Mouse (Mus musculus): Measurements from ENCODE around the gene Rcn1. TPM values are rescaled to one million over a fixed set of nuclear protein-coding genes. Genes with fewer than 3 reads are reported as not detected.

Rcn1 gene
- total RNA-seq (2021), result 10 to 100 TPM; 47.1 to 53.3 TPM

- peak; percentile 13 to 86 for DNase-seq (ENCODE audit: extremely low spot score in 1 of 2, low spot score in 2 of 2)
- intact Hi-C loops (cut with DNase I), result no loop called here
These were observed at the start of gene Rcn1 for GRCm38 (mm10) chr2:105399085-105399891. Rcn1 (minus strand) TSS chr2:105399319.

- peak in 1 of 2 experiments; percentile 25 for DNase-seq (ENCODE audit: extremely low spot score in 1 of 2, low spot score in 2 of 2)
- intact Hi-C loops (cut with DNase I), result no loop called here
These were observed 45.0 kb upstream of the Rcn1 start for GRCm38 (mm10) chr2:105444072-105444471.

GRCm38 (mm10) chr2:105439022-105439421 lies 39.9 kb upstream of the Rcn1 start:
- intact Hi-C loops (cut with DNase I), result no loop called here
- no peak for DNase-seq (ENCODE audit: extremely low spot score in 1 of 2, low spot score in 2 of 2)

GRCm38 (mm10) chr2:105438525-105438924 lies 39.4 kb upstream of the Rcn1 start:
- intact Hi-C loops (cut with DNase I), result no loop called here
- no peak for DNase-seq (ENCODE audit: extremely low spot score in 1 of 2, low spot score in 2 of 2)

- intact Hi-C loops (cut with DNase I), result no loop called here
- DNase-seq (ENCODE audit: extremely low spot score in 1 of 2, low spot score in 2 of 2), result no peak
These were observed 33.8 kb upstream of the Rcn1 start for GRCm38 (mm10) chr2:105432927-105433326.

- intact Hi-C loops (cut with DNase I), result no loop called here
These were observed 31.3 kb upstream of the Rcn1 start for GRCm38 (mm10) chr2:105430373-105430772.

GRCm38 (mm10) chr2:105429899-105430298 lies 30.8 kb upstream of the Rcn1 start:
- no peak for DNase-seq (ENCODE audit: extremely low spot score in 1 of 2, low spot score in 2 of 2)
- intact Hi-C loops (cut with DNase I), result loop anchor here (2.0 to 10.0 kb wide), 2 partner anchors 95 to 175 kb away; no protein-coding TSS in a partner anchor

More at GRCm38 (mm10) chr2:105430373-105430772, 31.3 kb upstream of the Rcn1 start:
- DNase-seq (ENCODE audit: extremely low spot score in 1 of 2, low spot score in 2 of 2), result no peak

- intact Hi-C loops (cut with DNase I), result loop anchor here (2.0 to 10.0 kb wide), 2 partner anchors 94 to 174 kb away; no protein-coding TSS in a partner anchor
- DNase-seq (ENCODE audit: extremely low spot score in 1 of 2, low spot score in 2 of 2), result no peak
These were observed 29.3 kb upstream of the Rcn1 start for GRCm38 (mm10) chr2:105428467-105428866.

- DNase-seq (ENCODE audit: extremely low spot score in 1 of 2, low spot score in 2 of 2), result peak; percentile 40 to 69
- intact Hi-C loops (cut with DNase I), result loop anchor here (2.0 to 10.0 kb wide), 2 partner anchors 93 to 173 kb away; no protein-coding TSS in a partner anchor
These were observed 28.9 kb upstream of the Rcn1 start for GRCm38 (mm10) chr2:105428029-105428428.

- no peak for DNase-seq (ENCODE audit: extremely low spot score in 1 of 2, low spot score in 2 of 2)
- intact Hi-C loops (cut with DNase I), result loop anchor here (10.0 kb wide), 1 partner anchor 173 kb away; no protein-coding TSS in a partner anchor
These were observed 28.3 kb upstream of the Rcn1 start for GRCm38 (mm10) chr2:105427447-105427846.

- intact Hi-C loops (cut with DNase I), result no loop called here
- no peak for DNase-seq (ENCODE audit: extremely low spot score in 1 of 2, low spot score in 2 of 2)
These were observed 19.6 kb upstream of the Rcn1 start for GRCm38 (mm10) chr2:105418629-105419227.

GRCm38 (mm10) chr2:105417663-105418062 lies 18.5 kb upstream of the Rcn1 start:
- intact Hi-C loops (cut with DNase I), result no loop called here
- DNase-seq (ENCODE audit: extremely low spot score in 1 of 2, low spot score in 2 of 2), result no peak

GRCm38 (mm10) chr2:105416660-105417348 lies 17.7 kb upstream of the Rcn1 start:
- DNase-seq (ENCODE audit: extremely low spot score in 1 of 2, low spot score in 2 of 2), result peak; percentile 16 to 38
- intact Hi-C loops (cut with DNase I), result no loop called here

- intact Hi-C loops (cut with DNase I), result no loop called here
- no peak for DNase-seq (ENCODE audit: extremely low spot score in 1 of 2, low spot score in 2 of 2)
These were observed 17.0 kb upstream of the Rcn1 start for GRCm38 (mm10) chr2:105416046-105416659.

GRCm38 (mm10) chr2:105414309-105414708 lies 15.2 kb upstream of the Rcn1 start:
- intact Hi-C loops (cut with DNase I), result no loop called here
- DNase-seq (ENCODE audit: extremely low spot score in 1 of 2, low spot score in 2 of 2), result no peak

- intact Hi-C loops (cut with DNase I), result no loop called here
- DNase-seq (ENCODE audit: extremely low spot score in 1 of 2, low spot score in 2 of 2), result no peak
These were observed 10.1 kb upstream of the Rcn1 start for GRCm38 (mm10) chr2:105409253-105409652.

GRCm38 (mm10) chr2:105408511-105408910 lies 9.4 kb upstream of the Rcn1 start:
- no peak for DNase-seq (ENCODE audit: extremely low spot score in 1 of 2, low spot score in 2 of 2)

GRCm38 (mm10) chr2:105402180-105402579 lies 3.1 kb upstream of the Rcn1 start:
- no peak for DNase-seq (ENCODE audit: extremely low spot score in 1 of 2, low spot score in 2 of 2)
- intact Hi-C loops (cut with DNase I), result no loop called here

More at GRCm38 (mm10) chr2:105408511-105408910, 9.4 kb upstream of the Rcn1 start:
- intact Hi-C loops (cut with DNase I), result no loop called here

GRCm38 (mm10) chr2:105400558-105400957 lies 1.4 kb upstream of the Rcn1 start:
- intact Hi-C loops (cut with DNase I), result no loop called here

More at GRCm38 (mm10) chr2:105400558-105400957, 1.4 kb upstream of the Rcn1 start:
- DNase-seq (ENCODE audit: extremely low spot score in 1 of 2, low spot score in 2 of 2), result no peak
